Mouse (Mus musculus) liver, embryonic 15.5 days (tissue): ENCODE data around the gene Zfyve28. TPM values are rescaled to one million over a fixed set of nuclear protein-coding genes. Genes with fewer than 3 reads are reported as not detected.

Experiments
- ATAC-seq: fragments of 200-750 bp; cut with Nextera tagmentation; 2 replicates; pipeline ENCODE4 v1.8.0; 2017; ENCODE audit warnings: moderate number of reproducible peaks, mild to moderate bottlenecking, moderate library complexity; ENCODE audit not compliant: insufficient read depth
- H3K27ac ChIP-seq: fragments of 300-500 bp; sonication (generic); replicated peaks from 2 replicates; pipeline ENCODE4 v1.5.1; 2015; ENCODE audit warnings: mild to moderate bottlenecking, inconsistent platforms
- H3K27me3 ChIP-seq: fragments of 300-500 bp; sonication (generic); 2 replicates; pipeline ENCODE4 v1.6.1; 2015; ENCODE audit warnings: mild to moderate bottlenecking, inconsistent platforms
- H3K36me3 ChIP-seq: fragments of 300-500 bp; sonication (generic); replicated peaks from 2 replicates; pipeline ENCODE4 v1.6.1; 2015; ENCODE audit warnings: moderate library complexity, mild to moderate bottlenecking, inconsistent platforms
- H3K4me1 ChIP-seq: fragments of 300-500 bp; sonication (generic); replicated peaks from 2 replicates; pipeline ENCODE4 v1.6.1; 2015; ENCODE audit warnings: inconsistent platforms
- H3K4me2 ChIP-seq: fragments of 300-500 bp; sonication (generic); 2 replicates; pipeline ENCODE4 v1.6.1; 2015; ENCODE audit warnings: moderate library complexity, mild to moderate bottlenecking, inconsistent platforms
- H3K4me3 ChIP-seq: fragments of 300-500 bp; sonication (generic); replicated peaks from 2 replicates; pipeline ENCODE4 v1.5.1; 2015; ENCODE audit warnings: mild to moderate bottlenecking, inconsistent platforms
- H3K9ac ChIP-seq: fragments of 300-500 bp; sonication (generic); 2 replicates; pipeline ENCODE4 v1.6.1; 2015; ENCODE audit warnings: moderate library complexity, mild to moderate bottlenecking, inconsistent platforms
- H3K9me3 ChIP-seq: fragments of 300-500 bp; sonication (generic); replicated peaks from 2 replicates; pipeline ENCODE4 v1.6.1; 2016; ENCODE audit warnings: inconsistent platforms
- WGBS: fragments of 180-500 bp; shearing (Covaris S2); methylation state at CpG from one replicate; pipeline ENCODE4 v1.1.7; 2015; ENCODE audit warnings: mixed read lengths; ENCODE audit not compliant: insufficient replicate concordance; 5-methylcytosine and 5-hydroxymethylcytosine counted together
- polyA plus RNA-seq: library from polyadenylated mRNA; unstranded; fragments of >200 nt; fragmentation: Nextera tagmentation; extraction: Ambion mirVana; gene quantifications from 2 replicates; pipeline ENCODE4 v1.2.1, GENCODE M21; 2015

Gene Zfyve28
- polyA plus RNA-seq = 0.07 TPM in 1 of 2 replicates, not detected in the other

GRCm38 (mm10) chr5:34288154-34288716 is at the start of gene Zfyve28, which contains the start of gene Cfap99:
Zfyve28 (minus strand) TSS chr5:34288449.
Cfap99 (plus strand) TSS chr5:34288600.
- H3K27ac ChIP-seq = no peak within 1 kb of the TSS
- H3K27me3 ChIP-seq = peaks cover 84% of the 10 kb centered on the region
- peak within 1 kb of the TSS; percentile 48 for H3K4me3 ChIP-seq
- H3K4me1 ChIP-seq = peaks cover 18% of the 10 kb centered on the region
- H3K9me3 ChIP-seq = no peaks in the 10 kb centered on the region
- H3K9ac ChIP-seq = no peak within 1 kb of the TSS
- H3K36me3 ChIP-seq = no peaks in the 10 kb centered on the region
- peak within 1 kb of the TSS; percentile 67 for H3K4me2 ChIP-seq
- WGBS = under 1% methylated on average over 81 of the region's 83 CpGs
- ATAC-seq = no peak

- H3K27ac ChIP-seq = peak overlapping the region; percentile 96
- under 1% methylated on average over 42 of the region's 42 CpGs for WGBS
- H3K4me1 ChIP-seq = peaks cover 47% of the 10 kb centered on the region
Observed at GRCm38 (mm10) chr5:34336775-34337450, 48.7 kb upstream of the Zfyve28 start.

DNA sequence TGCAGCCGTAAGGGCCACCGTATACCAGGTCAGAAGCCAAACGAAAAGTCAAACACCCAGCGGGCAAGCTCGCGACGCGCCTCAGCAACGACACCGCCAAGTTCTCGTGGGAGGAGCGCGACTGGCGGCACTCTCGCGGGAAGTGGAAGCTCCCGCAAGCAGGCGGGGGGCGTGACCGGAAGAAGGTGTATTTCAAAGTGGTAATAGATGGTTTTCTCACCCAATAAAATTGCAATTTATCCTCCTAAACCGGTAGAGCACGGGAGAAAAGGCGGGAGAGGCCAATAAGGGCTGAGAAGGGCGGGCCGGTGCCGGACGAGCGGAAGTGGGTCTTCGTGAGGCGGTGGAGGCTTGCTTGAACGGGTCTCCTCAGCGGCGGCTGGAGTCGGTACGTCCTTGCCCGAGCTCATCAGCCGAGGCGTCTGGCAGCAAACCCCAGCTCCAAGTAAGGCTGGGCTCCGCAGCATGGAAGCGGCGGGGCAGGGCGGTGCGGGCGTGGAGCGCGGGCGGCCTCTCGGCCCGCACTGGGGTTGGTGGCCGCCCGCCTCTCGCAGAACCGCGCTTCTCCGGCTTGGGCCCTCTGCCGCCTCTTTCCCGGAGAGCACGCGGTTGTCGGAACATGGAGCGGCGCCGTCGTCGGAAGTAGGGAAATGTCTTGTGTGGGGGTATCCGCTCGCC is 48.0 kb upstream of the Zfyve28 start, which contains the start of gene Rnf4:
Rnf4 (plus strand) TSS at position 193 of the 678 bp plus-strand sequence.
- peak within 1 kb of the TSS; percentile 96 for H3K27ac ChIP-seq
- peaks cover 45% of the 10 kb centered on the region for H3K4me1 ChIP-seq
- peaks cover 6% of the 10 kb centered on the region for H3K36me3 ChIP-seq
- peak within 1 kb of the TSS; percentile 93 for H3K9ac ChIP-seq
- ATAC-seq = peak; percentile 95
- under 1% methylated on average over 67 of the region's 67 CpGs for WGBS
- peak within 1 kb of the TSS; percentile 88 for H3K4me2 ChIP-seq
- no peaks in the 10 kb centered on the region for H3K27me3 ChIP-seq
- no peaks in the 10 kb centered on the region for H3K9me3 ChIP-seq
- peak within 1 kb of the TSS; percentile 98 for H3K4me3 ChIP-seq

More at GRCm38 (mm10) chr5:34336775-34337450, 48.7 kb upstream of the Zfyve28 start:
- peak overlapping the region; percentile 88 for H3K4me2 ChIP-seq
- H3K9ac ChIP-seq = peak overlapping the region; percentile 93
- peaks cover 6% of the 10 kb centered on the region for H3K36me3 ChIP-seq
- no peaks in the 10 kb centered on the region for H3K27me3 ChIP-seq
- peak overlapping the region; percentile 98 for H3K4me3 ChIP-seq
- no peaks in the 10 kb centered on the region for H3K9me3 ChIP-seq
- ATAC-seq = peak; percentile 54

DNA sequence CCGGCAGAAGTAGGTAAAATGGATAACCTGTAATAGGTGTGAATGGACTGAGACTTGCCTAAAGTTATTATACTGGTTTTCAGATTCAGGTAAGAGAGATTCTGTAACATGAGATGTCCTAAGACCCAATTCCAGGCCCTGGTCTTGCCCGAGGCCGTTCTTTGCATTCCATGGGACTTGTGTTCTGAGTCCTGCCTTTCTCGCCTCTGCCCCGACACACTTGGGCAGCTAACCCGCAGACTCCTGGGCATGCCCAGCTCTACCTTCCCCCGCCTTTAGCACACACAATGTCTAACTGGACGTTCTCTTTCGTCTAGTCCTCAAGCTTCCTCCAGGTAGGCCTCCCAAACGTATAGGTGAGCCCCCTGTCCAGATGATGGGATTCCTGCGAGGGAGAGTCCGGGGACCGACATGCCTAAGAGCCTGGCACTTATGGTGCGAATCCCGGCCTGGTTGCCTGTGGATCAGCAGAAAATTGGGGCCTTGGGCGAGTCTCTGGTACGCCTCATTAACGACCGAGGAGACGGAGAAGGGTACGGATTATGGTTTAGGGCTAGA is 47.4 kb upstream of the Zfyve28 start:
- peak; percentile 53 for ATAC-seq
- WGBS = 2% methylated on average over 21 of the region's 21 CpGs
- H3K9ac ChIP-seq = peak overlapping the region; percentile 83
- H3K9me3 ChIP-seq = no peaks in the 10 kb centered on the region
- H3K27ac ChIP-seq = peak overlapping the region; percentile 88
- no peaks in the 10 kb centered on the region for H3K27me3 ChIP-seq
- peaks cover 6% of the 10 kb centered on the region for H3K36me3 ChIP-seq
- H3K4me2 ChIP-seq = peak overlapping the region; percentile 88
- peak overlapping the region; percentile 98 for H3K4me3 ChIP-seq
- peaks cover 38% of the 10 kb centered on the region for H3K4me1 ChIP-seq

DNA sequence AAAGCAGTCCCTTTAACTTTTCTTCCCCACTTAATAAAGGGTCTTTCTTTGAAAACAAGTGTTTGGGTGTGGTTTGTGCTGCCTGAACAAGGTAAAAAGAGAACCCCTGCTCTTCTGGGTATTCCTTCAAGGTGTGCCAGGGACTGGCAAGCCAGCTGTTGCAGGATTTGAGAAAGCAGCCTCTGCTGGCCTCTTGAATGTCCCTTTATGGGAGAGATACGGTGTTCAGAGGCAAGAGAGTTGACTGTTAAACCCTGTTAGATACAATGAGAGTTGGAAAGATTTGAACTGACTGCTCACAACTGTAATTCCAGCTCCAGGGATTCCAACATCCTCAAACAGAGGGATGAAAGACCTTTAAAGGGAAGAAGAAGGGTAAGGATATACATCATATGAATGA is 45.8 kb upstream of the Zfyve28 start:
- peaks cover 6% of the 10 kb centered on the region for H3K36me3 ChIP-seq
- H3K9me3 ChIP-seq = no peaks in the 10 kb centered on the region
- H3K4me1 ChIP-seq = peaks cover 24% of the 10 kb centered on the region
- no peak for ATAC-seq
- 80% methylated on average over 1 of the region's 1 CpGs for WGBS
- H3K4me3 ChIP-seq = no peak overlapping the region
- H3K27me3 ChIP-seq = no peaks in the 10 kb centered on the region
- H3K4me2 ChIP-seq = no peak overlapping the region
- no peak overlapping the region for H3K9ac ChIP-seq
- no peak overlapping the region for H3K27ac ChIP-seq

DNA sequence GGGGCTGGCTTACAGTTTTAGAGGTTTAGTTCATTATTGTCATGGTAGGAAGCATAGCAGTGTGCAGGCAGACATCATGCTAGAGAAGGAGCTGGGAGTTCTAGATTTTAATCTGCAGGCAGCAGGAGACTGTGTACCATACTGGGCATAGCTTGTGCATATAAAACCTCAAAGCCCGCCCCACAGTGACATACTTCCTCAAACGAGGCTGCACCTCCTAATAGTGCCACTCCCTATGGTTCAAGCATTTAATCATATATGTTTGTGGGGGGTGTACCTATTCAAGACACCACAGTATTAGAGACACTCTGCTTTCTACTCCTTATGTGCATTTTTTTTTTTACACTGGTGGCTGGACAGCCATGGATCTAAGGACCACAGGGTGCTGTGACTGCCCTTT is 41.9 kb upstream of the Zfyve28 start:
- 79% methylated on average over 2 of the region's 2 CpGs for WGBS
- Histone ChIP-seq H3K4me2 (no peak overlapping the region), H3K4me3 (no peak overlapping the region), H3K4me1 (peaks cover 4% of the 10 kb centered on the region), H3K27ac (no peak overlapping the region), H3K9ac (no peak overlapping the region), H3K27me3 (peaks cover 20% of the 10 kb centered on the region), H3K36me3 (no peaks in the 10 kb centered on the region), H3K9me3 (no peaks in the 10 kb centered on the region)
- ATAC-seq = no peak

GRCm38 (mm10) chr5:34326875-34327576 is 38.8 kb upstream of the Zfyve28 start:
- no peaks in the 10 kb centered on the region for H3K36me3 ChIP-seq
- peaks cover 20% of the 10 kb centered on the region for H3K27me3 ChIP-seq
- ATAC-seq = no peak
- peak overlapping the region; percentile 16; the same call in 1 of the 2 replicates for H3K4me3 ChIP-seq
- H3K27ac ChIP-seq = no peak overlapping the region
- H3K4me1 ChIP-seq = peaks cover 3% of the 10 kb centered on the region; the same call in 1 of the 2 replicates
- 32% methylated on average over 31 of the region's 31 CpGs for WGBS
- no peak overlapping the region for H3K9ac ChIP-seq
- peak overlapping the region; percentile 50 for H3K4me2 ChIP-seq
- H3K9me3 ChIP-seq = no peaks in the 10 kb centered on the region

- peaks cover 20% of the 10 kb centered on the region for H3K27me3 ChIP-seq
- H3K4me3 ChIP-seq = no peak overlapping the region
- ATAC-seq = no peak
- 21% methylated on average over 4 of the region's 4 CpGs for WGBS
- peaks cover 3% of the 10 kb centered on the region; the same call in 1 of the 2 replicates for H3K4me1 ChIP-seq
- no peak overlapping the region for H3K9ac ChIP-seq
- H3K36me3 ChIP-seq = no peaks in the 10 kb centered on the region
- no peaks in the 10 kb centered on the region for H3K9me3 ChIP-seq
- no peak overlapping the region for H3K27ac ChIP-seq
- no peak overlapping the region for H3K4me2 ChIP-seq
Observed at GRCm38 (mm10) chr5:34326249-34326691, 38.0 kb upstream of the Zfyve28 start.

DNA sequence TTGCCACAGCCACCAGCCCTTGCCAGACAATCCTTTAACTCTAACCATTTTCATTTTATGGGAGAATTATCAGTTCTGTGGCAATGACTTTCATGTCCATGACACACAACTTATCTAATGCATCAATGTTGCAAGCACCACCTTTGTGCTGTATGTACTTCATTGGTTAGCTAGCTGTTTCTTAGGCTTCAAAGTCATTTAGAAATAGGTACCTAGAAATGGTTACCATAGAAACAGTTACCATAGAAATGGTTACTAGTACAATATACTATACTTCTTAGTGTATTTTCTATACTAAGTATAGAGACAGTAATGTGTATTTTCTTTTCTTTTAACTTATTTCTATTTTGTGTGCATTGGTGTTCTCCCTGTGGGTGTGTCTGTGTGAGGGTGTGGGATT is 37.0 kb upstream of the Zfyve28 start:
- H3K4me2 ChIP-seq = no peak overlapping the region
- no peak for ATAC-seq
- H3K27me3 ChIP-seq = peaks cover 20% of the 10 kb centered on the region
- H3K36me3 ChIP-seq = no peaks in the 10 kb centered on the region
- no peak overlapping the region for H3K27ac ChIP-seq
- H3K9me3 ChIP-seq = no peaks in the 10 kb centered on the region
- no peak overlapping the region for H3K9ac ChIP-seq
- peaks cover 3% of the 10 kb centered on the region; the same call in 1 of the 2 replicates for H3K4me1 ChIP-seq
- H3K4me3 ChIP-seq = no peak overlapping the region

DNA sequence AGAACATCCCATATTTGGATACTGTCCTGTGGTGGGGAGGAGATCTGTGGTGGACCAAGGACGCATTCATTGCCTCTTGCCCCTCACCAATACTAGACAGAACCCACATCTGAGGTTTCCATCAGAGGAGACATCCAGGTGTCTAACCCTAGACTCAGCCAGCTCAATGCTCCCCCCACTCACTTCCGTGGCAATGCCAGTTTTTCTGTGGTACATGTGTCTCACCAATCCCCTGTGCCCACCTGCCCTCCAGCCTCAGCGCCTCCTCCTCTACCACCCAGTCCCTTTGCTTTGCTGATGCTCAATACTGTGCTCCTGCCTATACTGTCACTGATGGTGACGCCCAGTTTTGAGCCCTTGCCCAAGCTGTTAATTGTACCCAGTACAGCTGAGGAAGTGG is 33.0 kb upstream of the Zfyve28 start:
- H3K36me3 ChIP-seq = no peaks in the 10 kb centered on the region

More for the DNA sequence above, 33.0 kb upstream of the Zfyve28 start:
- 69% methylated on average over 4 of the region's 4 CpGs for WGBS
- H3K9ac ChIP-seq = no peak overlapping the region
- peaks cover 3% of the 10 kb centered on the region; the same call in 1 of the 2 replicates for H3K4me1 ChIP-seq
- peaks cover 3% of the 10 kb centered on the region; the same call in 1 of the 2 replicates for H3K27me3 ChIP-seq
- no peak overlapping the region for H3K27ac ChIP-seq
- no peak overlapping the region for H3K4me2 ChIP-seq
- no peak overlapping the region for H3K4me3 ChIP-seq
- H3K9me3 ChIP-seq = no peaks in the 10 kb centered on the region
- no peak for ATAC-seq
